Mouse (Mus musculus): Measurements from ENCODE around the gene Zswim3.

GRCm38 (mm10) chr2:164778809-164779208, 26.1 kb upstream of the Zswim3 start:
- TF ChIP-seq CTCF (IDR thresholded peaks at IDR 0.05; ENCODE audit: low read depth), result no peak
- TF ChIP-seq EP300 (IDR thresholded peaks at IDR 0.05; ENCODE audit: low read depth), result no peak
